Mouse (Mus musculus) embryonic facial prominence, embryonic 15.5 days (tissue): Measurements from ENCODE around the gene Bicdl1. TPM values are rescaled to one million over a fixed set of nuclear protein-coding genes. Genes with fewer than 3 reads are reported as not detected.

ENCODE experiments used
- ATAC-seq: fragments of 200-750 bp; cut with Nextera tagmentation; 2 replicates; pipeline ENCODE4 v1.8.0; 2017; ENCODE audit warnings: low read depth, moderate TSS enrichment; ENCODE audit not compliant: insufficient number of reproducible peaks, low FRiP score, low TSS enrichment
- H3K27ac ChIP-seq: fragments of 300-500 bp; sonication (generic); replicated peaks from 2 replicates; pipeline ENCODE4 v1.5.1; 2015; ENCODE audit warnings: mild to moderate bottlenecking, inconsistent platforms
- H3K27me3 ChIP-seq: fragments of 300-500 bp; sonication (generic); 2 replicates; pipeline ENCODE4 v1.6.1; 2015; ENCODE audit warnings: inconsistent platforms
- H3K36me3 ChIP-seq: fragments of 300-500 bp; sonication (generic); 2 replicates; pipeline ENCODE4 v1.6.1; 2015; ENCODE audit warnings: mild to moderate bottlenecking, inconsistent platforms
- H3K4me1 ChIP-seq: fragments of 300-500 bp; sonication (generic); 2 replicates; pipeline ENCODE4 v1.6.1; 2015; ENCODE audit warnings: inconsistent platforms
- H3K4me2 ChIP-seq: fragments of 300-500 bp; sonication (generic); replicated peaks from 2 replicates; pipeline ENCODE4 v1.6.1; 2015; ENCODE audit warnings: mild to moderate bottlenecking, inconsistent platforms
- H3K4me3 ChIP-seq: fragments of 300-500 bp; sonication (generic); replicated peaks from 2 replicates; pipeline ENCODE4 v1.5.1; 2015; ENCODE audit warnings: mild to moderate bottlenecking, inconsistent platforms
- H3K9ac ChIP-seq: fragments of 300-500 bp; sonication (generic); 2 replicates; pipeline ENCODE4 v1.6.1; 2015; ENCODE audit warnings: inconsistent platforms
- H3K9me3 ChIP-seq: fragments of 300-500 bp; sonication (generic); replicated peaks from 2 replicates; pipeline ENCODE4 v1.6.1; 2016; ENCODE audit warnings: inconsistent platforms
- WGBS: fragments of 180-500 bp; shearing (Covaris S2); methylation state at CpG from one replicate; pipeline ENCODE4 v1.1.7; 2015; 5-methylcytosine and 5-hydroxymethylcytosine counted together
- polyA plus RNA-seq: library from polyadenylated mRNA; unstranded; fragments of >200 nt; fragmentation: Nextera tagmentation; extraction: Ambion mirVana; gene quantifications from 2 replicates; pipeline ENCODE4 v1.2.1, GENCODE M21; 2015

Gene Bicdl1
- polyA plus RNA-seq, 1 experiment from 2014 or later, result 17.6 TPM

- Histone ChIP-seq H3K9ac (no peak overlapping the region), H3K4me2 (no peak overlapping the region), H3K4me3 (no peak overlapping the region), H3K27ac (no peak overlapping the region), H3K9me3 (no peaks in the 10 kb centered on the region), H3K36me3 (no peaks in the 10 kb centered on the region), H3K27me3 (peaks cover 18% of the 10 kb centered on the region), H3K4me1 (peaks cover 14% of the 10 kb centered on the region)
- ATAC-seq, result no peak
- 77% methylated on average over 16 of the region's 16 CpGs for WGBS
Observed at GRCm38 (mm10) chr5:115726019-115726418, 5.4 kb downstream of the Bicdl1 start.

GRCm38 (mm10) chr5:115724422-115724821, 7.0 kb downstream of the Bicdl1 start:
- H3K27ac ChIP-seq, result no peak overlapping the region
- H3K4me1 ChIP-seq, result peaks cover 8% of the 10 kb centered on the region; the same call in 1 of the 2 replicates
- H3K9ac ChIP-seq, result no peak overlapping the region
- H3K4me2 ChIP-seq, result no peak overlapping the region
- 85% methylated on average over 10 of the region's 10 CpGs for WGBS
- no peak overlapping the region for H3K4me3 ChIP-seq
- no peaks in the 10 kb centered on the region for H3K36me3 ChIP-seq
- no peaks in the 10 kb centered on the region for H3K9me3 ChIP-seq
- no peak for ATAC-seq
- peaks cover 2% of the 10 kb centered on the region for H3K27me3 ChIP-seq

- no peak overlapping the region for H3K4me2 ChIP-seq
- no peak overlapping the region for H3K4me3 ChIP-seq
- H3K4me1 ChIP-seq, result peaks cover 8% of the 10 kb centered on the region; the same call in 1 of the 2 replicates
- no peaks in the 10 kb centered on the region for H3K36me3 ChIP-seq
- no peaks in the 10 kb centered on the region for H3K9me3 ChIP-seq
- ATAC-seq, result no peak
- no peak overlapping the region for H3K27ac ChIP-seq
- 77% methylated on average over 21 of the region's 21 CpGs for WGBS
- H3K9ac ChIP-seq, result no peak overlapping the region
- no peaks in the 10 kb centered on the region; the same call in 1 of the 2 replicates for H3K27me3 ChIP-seq
Observed at GRCm38 (mm10) chr5:115722188-115722959, 9.0 kb downstream of the Bicdl1 start.

- H3K4me3 ChIP-seq, result no peak overlapping the region
- no peak overlapping the region for H3K4me2 ChIP-seq
- no peaks in the 10 kb centered on the region for H3K9me3 ChIP-seq
- WGBS, result 34% methylated on average over 3 of the region's 3 CpGs
- no peak overlapping the region for H3K9ac ChIP-seq
- peaks cover 8% of the 10 kb centered on the region; the same call in 1 of the 2 replicates for H3K4me1 ChIP-seq
- ATAC-seq, result no peak
- no peaks in the 10 kb centered on the region; the same call in 1 of the 2 replicates for H3K27me3 ChIP-seq
- no peak overlapping the region for H3K27ac ChIP-seq
- H3K36me3 ChIP-seq, result no peaks in the 10 kb centered on the region
Observed at GRCm38 (mm10) chr5:115720761-115721160, 10.7 kb downstream of the Bicdl1 start.

- ATAC-seq, result no peak
- H3K36me3 ChIP-seq, result no peaks in the 10 kb centered on the region
- H3K9ac ChIP-seq, result no peak overlapping the region
- 81% methylated on average over 3 of the region's 3 CpGs for WGBS
- H3K9me3 ChIP-seq, result no peaks in the 10 kb centered on the region
- H3K4me1 ChIP-seq, result peaks cover 7% of the 10 kb centered on the region; the same call in 1 of the 2 replicates
- no peak overlapping the region for H3K4me3 ChIP-seq
- H3K27me3 ChIP-seq, result no peaks in the 10 kb centered on the region; the same call in 1 of the 2 replicates
- H3K27ac ChIP-seq, result no peak overlapping the region
- H3K4me2 ChIP-seq, result no peak overlapping the region
Observed at GRCm38 (mm10) chr5:115717693-115718092, 13.7 kb downstream of the Bicdl1 start.

GRCm38 (mm10) chr5:115717106-115717505, 14.3 kb downstream of the Bicdl1 start:
- Histone ChIP-seq H3K27me3 (no peaks in the 10 kb centered on the region; the same call in 1 of the 2 replicates), H3K9ac (no peak overlapping the region), H3K27ac (no peak overlapping the region), H3K4me1 (peaks cover under 1% of the 10 kb centered on the region; the same call in 1 of the 2 replicates), H3K4me3 (no peak overlapping the region), H3K36me3 (no peaks in the 10 kb centered on the region), H3K9me3 (no peaks in the 10 kb centered on the region), H3K4me2 (no peak overlapping the region)
- WGBS, result 65% methylated on average over 3 of the region's 3 CpGs
- ATAC-seq, result no peak

- no peak overlapping the region for H3K4me2 ChIP-seq
- H3K27me3 ChIP-seq, result no peaks in the 10 kb centered on the region; the same call in 1 of the 2 replicates
- H3K9ac ChIP-seq, result no peak overlapping the region
- H3K9me3 ChIP-seq, result no peaks in the 10 kb centered on the region
- H3K4me1 ChIP-seq, result no peaks in the 10 kb centered on the region
- no peak overlapping the region for H3K27ac ChIP-seq
- 71% methylated on average over 6 of the region's 6 CpGs for WGBS
- H3K36me3 ChIP-seq, result no peaks in the 10 kb centered on the region
- ATAC-seq, result no peak
- H3K4me3 ChIP-seq, result no peak overlapping the region
Observed at GRCm38 (mm10) chr5:115716426-115716825, 15.0 kb downstream of the Bicdl1 start.

- WGBS, result 85% methylated on average over 7 of the region's 7 CpGs
- Histone ChIP-seq H3K27ac (no peak overlapping the region), H3K9me3 (no peaks in the 10 kb centered on the region), H3K9ac (no peak overlapping the region), H3K4me2 (no peak overlapping the region), H3K4me1 (no peaks in the 10 kb centered on the region), H3K4me3 (no peak overlapping the region), H3K27me3 (no peaks in the 10 kb centered on the region; the same call in 1 of the 2 replicates), H3K36me3 (no peaks in the 10 kb centered on the region)
- ATAC-seq, result no peak
Observed at GRCm38 (mm10) chr5:115714761-115715160, 16.7 kb downstream of the Bicdl1 start.

GRCm38 (mm10) chr5:115712487-115712886, 18.9 kb downstream of the Bicdl1 start:
- WGBS, result 61% methylated on average over 6 of the region's 6 CpGs
- Histone ChIP-seq H3K9me3 (no peaks in the 10 kb centered on the region), H3K9ac (no peak overlapping the region), H3K27me3 (no peaks in the 10 kb centered on the region; the same call in 1 of the 2 replicates), H3K36me3 (no peaks in the 10 kb centered on the region), H3K27ac (no peak overlapping the region), H3K4me3 (no peak overlapping the region), H3K4me1 (no peaks in the 10 kb centered on the region), H3K4me2 (no peak overlapping the region)
- ATAC-seq, result no peak

GRCm38 (mm10) chr5:115711636-115712419, 19.6 kb downstream of the Bicdl1 start:
- H3K36me3 ChIP-seq, result no peaks in the 10 kb centered on the region
- no peak overlapping the region for H3K27ac ChIP-seq
- no peak overlapping the region for H3K9ac ChIP-seq
- WGBS, result 74% methylated on average over 11 of the region's 11 CpGs
- no peak for ATAC-seq
- H3K9me3 ChIP-seq, result no peaks in the 10 kb centered on the region
- H3K4me3 ChIP-seq, result no peak overlapping the region
- no peaks in the 10 kb centered on the region for H3K27me3 ChIP-seq
- H3K4me1 ChIP-seq, result no peaks in the 10 kb centered on the region
- no peak overlapping the region for H3K4me2 ChIP-seq

GRCm38 (mm10) chr5:115710171-115710570, 21.2 kb downstream of the Bicdl1 start:
- Histone ChIP-seq H3K9me3 (no peaks in the 10 kb centered on the region), H3K4me1 (no peaks in the 10 kb centered on the region), H3K27ac (no peak overlapping the region), H3K9ac (no peak overlapping the region), H3K36me3 (no peaks in the 10 kb centered on the region), H3K4me3 (no peak overlapping the region), H3K27me3 (no peaks in the 10 kb centered on the region), H3K4me2 (no peak overlapping the region)
- ATAC-seq, result no peak
- 80% methylated on average over 4 of the region's 4 CpGs for WGBS
